21 mouse cellular contexts compared by ENCODE assay signal in the genomic region with DNA sequence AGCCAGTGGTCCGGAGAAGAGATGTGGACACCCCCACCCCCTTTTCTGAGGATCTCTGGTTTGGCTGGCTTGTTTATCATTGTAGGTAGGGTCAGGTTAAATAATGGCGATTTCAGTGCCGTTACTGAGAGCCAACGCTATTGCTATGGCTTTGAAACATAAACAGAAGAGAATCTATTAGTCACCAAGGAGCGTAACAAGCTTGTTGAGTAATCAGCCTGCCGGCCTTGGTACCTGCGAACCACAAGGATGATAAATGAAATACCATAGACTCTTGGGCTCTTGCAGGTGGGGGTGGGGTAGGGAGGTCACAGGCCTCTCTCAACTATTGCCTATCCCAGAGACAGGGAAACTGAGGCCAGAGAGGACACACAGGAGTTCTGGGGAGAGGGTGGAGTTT. TPM values are rescaled to one million over a fixed set of nuclear protein-coding genes. Genes with fewer than 3 reads are reported as not detected.
DNase-seq lines count a peak whose midpoint lies in the region; TF ChIP-seq lines count a peak whose summit lies in the region.
"Had no signal": no experiment of that assay in that cellular context is flagged by ENCODE, and none has a peak within 500 bp of the region (broad histone marks: within the 10 kb centered on the region; RNA-seq: fewer than 3 reads in every experiment).

No protein-coding gene starts in this region.

- TF ChIP-seq CTCF in E14TG2a.4 (conservative IDR thresholded peaks at IDR 0.05; ENCODE audit: low read length) = no peak

- H3K4me1 ChIP-seq in E14TG2a.4 (replicated peaks; ENCODE audit: low read depth, low read length) = peaks cover 34% of the 10 kb centered on the region

- peaks cover 44% of the 10 kb centered on the region for H3K27me3 ChIP-seq in E14TG2a.4 (ENCODE audit: insufficient read depth, low read length)
- H3K27me3 ChIP-seq: embryonic facial prominence, embryonic 13.5 days; intestine, embryonic 15.5 days had no signal

- H3K36me3 ChIP-seq in E14TG2a.4 (ENCODE audit: insufficient read depth, low read length) = no peaks in the 10 kb centered on the region
- H3K36me3 ChIP-seq: embryonic facial prominence, embryonic 13.5 days; forebrain, embryonic 12.5 days; intestine, embryonic 15.5 days had no signal

- H3K4me3 ChIP-seq in E14TG2a.4 (replicated peaks; ENCODE audit: low read length) = peak overlapping the region; percentile 26; the same call in 1 of the 2 replicates
- H3K4me3 ChIP-seq: embryonic facial prominence, embryonic 13.5 days; forebrain, embryonic 12.5 days; intestine, embryonic 15.5 days had no signal

- no peaks in the 10 kb centered on the region for H3K9me3 ChIP-seq in E14TG2a.4 (ENCODE audit: low read length)
- H3K9me3 ChIP-seq: embryonic facial prominence, embryonic 13.5 days; forebrain, embryonic 12.5 days; intestine, embryonic 15.5 days had no signal

- DNase-seq in adrenal gland, adult 8-10 months = peak; percentile 49
- no peak for DNase-seq in adrenal gland, postnatal 25 days
- DNase-seq in 3134 (ENCODE audit: extremely low read depth, insufficient read length, low spot score) = peak; percentile 22
- peak; percentile 26 to 48 for DNase-seq in adrenal gland, postnatal 36 days
- no peak for DNase-seq in urinary bladder, adult 2 months (ENCODE audit: low spot score)
- DNase-seq in kidney, postnatal 4 days = no peak
- DNase-seq: B cell, adult 2 months; cerebellum, adult 18-20 months; cerebellum, adult 9-11 months; cerebellum, postnatal 36 days; forebrain, postnatal 0 days; gastrocnemius, postnatal 36 days; heart, postnatal 10 days; kidney, adult 18-20 months had no signal

RNA-seq across cellular contexts. Expression of gene Wnt11, which starts 46.2 kb away (rescaled TPM):
- 1 to 10 TPM in 3 of 4 experiments, under 1 TPM in 1; 0.59 to 1.5 (median 1.2) TPM for total RNA-seq in adrenal gland, adult 8-10 months (2022)
- total RNA-seq in adrenal gland, postnatal 25 days (2021) = 1.8 and 1.9 TPM in 2 replicates
- 1 to 10 TPM; 2.6 to 3.6 TPM for total RNA-seq in adrenal gland, postnatal 36 days (2021)
- 13.3 and 13.8 TPM in 2 replicates for polyA plus RNA-seq in urinary bladder, adult 2 months (2012; rRNA removed)
- total RNA-seq: hematopoietic stem cell, adult 5-6 weeks; MEL had no signal
- polyA plus RNA-seq: CD4-positive, CD25-positive, alpha-beta regulatory T cell, adult 4 months had no signal

Comparison
In these comparisons a context has a peak if more than half of its experiments do, and no peak if none do; other contexts are left out.
1. DNase-seq: peak in adrenal gland, adult 8-10 months (single experiment), 3134 (single experiment) and adrenal gland, postnatal 36 days (2 of 2); none in adrenal gland, postnatal 25 days (single experiment), urinary bladder, adult 2 months (single experiment) and kidney, postnatal 4 days (0 of 2).